Mouse (Mus musculus): ENCODE measurements at regions not wholly inside any gene's neighbourhood (a gene's known extent, or its start where the extent isn't known, plus 50 kb on each side); places are given as distances from the start of the nearest gene placed in this dataset.

DNA sequence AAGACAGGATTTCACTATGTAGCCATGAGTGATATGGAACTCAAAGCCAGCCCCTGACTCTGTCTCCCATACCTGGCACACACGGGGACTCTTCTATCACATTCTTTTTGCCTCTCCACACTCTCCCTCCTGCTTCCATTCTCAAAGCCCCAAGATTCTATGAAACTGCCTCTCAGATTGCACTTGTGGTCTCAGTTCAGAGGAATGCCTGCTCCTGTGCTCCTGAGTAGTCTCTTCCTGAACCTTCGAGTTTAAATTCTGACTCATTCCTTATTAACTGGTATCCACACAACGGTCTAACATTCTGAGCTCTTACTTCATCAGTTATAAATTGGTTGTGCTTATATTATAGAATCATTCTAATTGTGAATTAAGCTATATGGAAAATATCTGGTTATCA is 473.6 kb upstream of the A830018L16Rik start:
- H3K4me3 ChIP-seq (replicated peaks in 1 of 3; ENCODE audit: low read depth in 2 of 3, low read length in 2 of 3, poor library complexity in 1 of 3) = no peak overlapping the region
- no peak overlapping the region for H3K27ac ChIP-seq (ENCODE audit: insufficient read depth, low read depth)
- H3K79me2 ChIP-seq (replicated peaks; ENCODE audit: control insufficient read depth, extremely low read depth, insufficient read depth, poor library complexity, severe bottlenecking) = no peaks in the 10 kb centered on the region
- H3K9ac ChIP-seq (ENCODE audit: insufficient read depth, low read depth) = no peak overlapping the region
- in situ Hi-C loops (cut with MboI; ENCODE audit: low pct_ligation_motif_present, low pct_unique_long_range_greater_than_20kb, low sequenced_read_pairs) (no loop called here), dilution Hi-C loops (cut with MboI; ENCODE audit: extremely low pct_ligation_motif_present, extremely low pct_unique_long_range_greater_than_20kb, low sequenced_read_pairs) (no loop called here)
- no peak for DNase-seq (ENCODE audit: extremely low read depth)
- H3K4me1 ChIP-seq (ENCODE audit: control insufficient read depth in 1 of 2, insufficient read depth in 2 of 2) = no peaks in the 10 kb centered on the region
- TF ChIP-seq ETS1 (conservative IDR thresholded peaks at IDR 0.05; ENCODE audit: low read depth, low read length) = no peak
- no peak for TF ChIP-seq MAX (IDR thresholded peaks at IDR 0.05; ENCODE audit: low read length)
- no peak for TF ChIP-seq ZKSCAN1 (IDR thresholded peaks at IDR 0.05; ENCODE audit: borderline replicate concordance, low read depth, low read length)
- TF ChIP-seq UBTF (IDR thresholded peaks at IDR 0.05; ENCODE audit: low read depth, low read length) = no peak
- TF ChIP-seq ELF1 (IDR thresholded peaks at IDR 0.05; ENCODE audit: low read depth, low read length) = no peak
- no peak for TF ChIP-seq ZNF384 (IDR thresholded peaks at IDR 0.05; ENCODE audit: low read depth, low read length)
- H3K9me3 ChIP-seq (replicated peaks; ENCODE audit: low read length) = no peaks in the 10 kb centered on the region
- no peaks in the 10 kb centered on the region for H3K27me3 ChIP-seq (replicated peaks)
- no peak overlapping the region for H3K4me2 ChIP-seq (ENCODE audit: insufficient read depth, low read depth, poor library complexity, severe bottlenecking)
- H3K36me3 ChIP-seq (replicated peaks in 1 of 2; ENCODE audit: control insufficient read depth in 1 of 2, insufficient read depth in 1 of 2, low read length in 1 of 2) = no peaks in the 10 kb centered on the region

DNA sequence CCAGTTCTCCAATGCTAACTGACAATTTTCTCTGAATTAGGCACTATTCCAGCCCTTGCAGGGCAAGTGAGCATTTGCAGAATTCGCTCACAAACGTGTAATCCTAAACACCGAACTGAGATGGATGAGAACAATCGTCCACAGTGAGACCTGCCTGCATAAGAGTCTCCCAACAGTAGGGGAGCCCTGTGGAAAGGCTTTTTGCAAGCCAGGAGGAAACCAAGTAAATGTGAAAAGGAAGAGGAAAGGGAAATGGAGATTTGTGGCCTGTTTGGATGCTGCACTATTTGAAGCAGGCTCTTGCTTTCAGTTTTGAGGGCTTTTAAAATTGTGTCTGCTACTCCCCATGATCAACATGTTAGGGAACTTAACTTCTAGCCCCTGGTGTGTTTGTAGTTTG is 470.9 kb upstream of the A830018L16Rik start:
- H3K79me2 ChIP-seq (replicated peaks; ENCODE audit: control insufficient read depth, extremely low read depth, insufficient read depth, poor library complexity, severe bottlenecking) = no peaks in the 10 kb centered on the region
- no peak for TF ChIP-seq JUND (conservative IDR thresholded peaks at IDR 0.05; ENCODE audit: low read depth, low read length)
- no peak for TF ChIP-seq ZC3H11A (IDR thresholded peaks at IDR 0.05; ENCODE audit: low read depth, low read length)
- no peak for TF ChIP-seq GABPA (IDR thresholded peaks at IDR 0.05; ENCODE audit: insufficient replicate concordance, low read depth, low read length)
- TF ChIP-seq KAT2A (IDR thresholded peaks at IDR 0.05; ENCODE audit: insufficient replicate concordance, low read length) = no peak
- no peak for TF ChIP-seq CTCF (conservative IDR thresholded peaks at IDR 0.05 in 1 of 2, IDR thresholded peaks at IDR 0.05 in 1 of 2; ENCODE audit: low read depth in 2 of 2, low read length in 2 of 2)
- TF ChIP-seq POLR2A (IDR thresholded peaks at IDR 0.05; ENCODE audit: low read depth, low read length) = no peak
- TF ChIP-seq RCOR1 (conservative IDR thresholded peaks at IDR 0.05; ENCODE audit: low read depth, low read length) = no peak
- H3K9me3 ChIP-seq (replicated peaks; ENCODE audit: low read length) = no peaks in the 10 kb centered on the region
- no peaks in the 10 kb centered on the region for H3K4me1 ChIP-seq (ENCODE audit: control insufficient read depth in 1 of 2, insufficient read depth in 2 of 2)
- no peaks in the 10 kb centered on the region for H3K27me3 ChIP-seq (replicated peaks)
- in situ Hi-C loops (cut with MboI; ENCODE audit: low pct_ligation_motif_present, low pct_unique_long_range_greater_than_20kb, low sequenced_read_pairs) (no loop called here), dilution Hi-C loops (cut with MboI; ENCODE audit: extremely low pct_ligation_motif_present, extremely low pct_unique_long_range_greater_than_20kb, low sequenced_read_pairs) (no loop called here)
- no peak overlapping the region for H3K27ac ChIP-seq (ENCODE audit: insufficient read depth, low read depth)
- no peak for DNase-seq (ENCODE audit: extremely low read depth)
- no peak overlapping the region for H3K4me2 ChIP-seq (ENCODE audit: insufficient read depth, low read depth, poor library complexity, severe bottlenecking)
- H3K4me3 ChIP-seq (replicated peaks in 1 of 3; ENCODE audit: low read depth in 2 of 3, low read length in 2 of 3, poor library complexity in 1 of 3) = no peak overlapping the region
- no peaks in the 10 kb centered on the region for H3K36me3 ChIP-seq (replicated peaks in 1 of 2; ENCODE audit: control insufficient read depth in 1 of 2, insufficient read depth in 1 of 2, low read length in 1 of 2)
- no peak overlapping the region for H3K9ac ChIP-seq (ENCODE audit: insufficient read depth, low read depth)

All from CH12.LX (cell line).